Mouse (Mus musculus): ENCODE measurements at regions not wholly inside any gene's neighbourhood (a gene's known extent, or its start where the extent isn't known, plus 50 kb on each side); places are given as distances from the start of the nearest gene placed in this dataset.

DNA sequence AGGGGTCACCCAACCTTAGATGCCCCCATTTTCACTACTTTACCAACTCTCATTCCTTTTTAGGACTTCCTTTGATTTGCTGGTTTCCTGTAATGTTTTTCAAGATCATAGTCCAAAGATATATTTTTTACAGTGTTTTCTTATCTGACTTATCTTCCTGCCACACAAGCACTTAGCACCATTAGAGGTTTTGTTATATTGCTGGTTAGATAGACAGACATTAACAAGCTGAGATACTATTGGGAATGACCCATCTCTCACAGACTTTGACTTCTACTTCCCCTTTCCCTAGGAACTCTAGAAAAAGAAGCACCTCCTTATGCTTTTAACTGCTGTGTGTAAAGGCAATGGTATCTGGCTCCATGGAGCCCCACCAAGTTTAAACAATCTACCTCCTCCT lies 127.0 kb upstream of the Nova1 start:
- TF ChIP-seq CTCF (IDR thresholded peaks at IDR 0.05; ENCODE audit: insufficient read depth, low read depth, low read length): no peak
- no peak for TF ChIP-seq POLR2A (IDR thresholded peaks at IDR 0.05; ENCODE audit: insufficient read depth, low read depth, low read length)
- no peak overlapping the region for H3K4me3 ChIP-seq (ENCODE audit: insufficient read depth, low read depth, low read length)
- H3K4me1 ChIP-seq (ENCODE audit: control insufficient read depth, insufficient read depth, low read length): no peaks in the 10 kb centered on the region
- H3K27ac ChIP-seq (ENCODE audit: insufficient read depth, low read depth, low read length): no peak overlapping the region

DNA sequence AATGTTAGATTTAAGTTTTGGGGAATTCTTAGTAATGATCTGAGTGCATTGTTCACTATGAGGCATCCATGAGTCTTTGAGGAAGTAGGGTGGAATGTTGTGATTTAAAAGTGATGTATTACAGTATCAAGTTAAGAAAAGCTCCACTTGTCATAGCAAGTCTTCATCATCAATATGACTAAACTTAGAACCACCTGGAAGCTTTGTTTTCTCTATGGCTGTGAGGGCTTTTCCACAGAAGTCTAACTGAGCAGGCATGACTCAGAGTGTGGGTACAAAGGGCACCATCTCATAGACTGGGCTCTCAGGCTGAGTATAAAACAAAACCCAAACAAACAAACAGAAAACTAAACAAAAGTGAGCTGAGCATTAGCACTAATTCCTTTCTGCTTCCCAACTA lies 112.4 kb upstream of the Nova1 start:
- no peaks in the 10 kb centered on the region for H3K4me1 ChIP-seq (ENCODE audit: control insufficient read depth, insufficient read depth, low read length)
- H3K4me3 ChIP-seq (ENCODE audit: insufficient read depth, low read depth, low read length): no peak overlapping the region
- TF ChIP-seq POLR2A (IDR thresholded peaks at IDR 0.05; ENCODE audit: insufficient read depth, low read depth, low read length) (no peak), CTCF (IDR thresholded peaks at IDR 0.05; ENCODE audit: insufficient read depth, low read depth, low read length) (no peak)
- no peak overlapping the region for H3K27ac ChIP-seq (ENCODE audit: insufficient read depth, low read depth, low read length)

DNA sequence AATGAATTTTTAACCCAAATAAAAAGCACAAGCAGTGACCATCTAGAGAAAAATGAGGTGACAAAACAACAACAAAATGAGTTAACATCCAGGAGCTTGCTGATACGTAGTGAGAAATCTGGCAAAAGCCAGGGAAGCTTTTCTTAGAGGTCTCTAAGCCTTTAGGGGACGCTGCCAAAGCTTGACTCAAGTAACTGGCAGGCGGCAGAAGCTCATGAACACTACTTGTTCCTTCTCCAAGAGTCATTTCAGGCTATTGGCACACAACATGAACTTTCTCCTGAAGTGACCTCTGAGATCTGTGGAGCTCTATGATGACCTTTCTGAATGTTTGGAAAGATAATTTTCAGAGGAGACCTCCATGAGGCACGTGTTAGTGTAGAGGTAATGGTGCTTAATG lies 98.6 kb upstream of the Nova1 start:
- 78% methylated on average over 4 of the region's 4 CpGs for WGBS
- H3K4me3 ChIP-seq (ENCODE audit: insufficient read depth, low read depth, low read length): no peak overlapping the region
- H3K27ac ChIP-seq (ENCODE audit: insufficient read depth, low read depth, low read length): no peak overlapping the region
- no peaks in the 10 kb centered on the region for H3K4me1 ChIP-seq (ENCODE audit: control insufficient read depth, insufficient read depth, low read length)
- no peak for TF ChIP-seq POLR2A (IDR thresholded peaks at IDR 0.05; ENCODE audit: insufficient read depth, low read depth, low read length)
- TF ChIP-seq CTCF (IDR thresholded peaks at IDR 0.05; ENCODE audit: insufficient read depth, low read depth, low read length): no peak

DNA sequence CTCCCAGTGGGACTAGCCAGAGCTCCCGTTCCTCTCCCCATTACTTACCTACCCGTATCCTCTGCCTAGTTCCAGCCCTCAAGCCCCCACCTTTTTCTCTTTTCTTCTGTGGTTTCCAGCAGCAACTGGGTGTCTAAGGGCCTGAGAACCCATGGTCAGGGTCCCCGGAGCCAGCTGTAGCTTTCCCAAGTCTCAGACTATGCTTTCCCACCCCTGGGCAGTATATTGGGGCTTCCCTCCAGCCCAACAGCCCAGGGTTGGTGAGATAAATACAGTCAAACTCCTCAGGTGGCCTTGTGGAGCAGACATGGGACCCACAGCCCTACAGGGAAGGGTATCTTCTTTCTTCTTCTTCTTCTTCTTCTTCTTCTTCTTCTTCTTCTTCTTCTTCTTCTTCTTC lies 59.4 kb upstream of the Nova1 start:
- TF ChIP-seq CTCF (IDR thresholded peaks at IDR 0.05; ENCODE audit: insufficient read depth, low read depth, low read length): no peak
- no peak for TF ChIP-seq POLR2A (IDR thresholded peaks at IDR 0.05; ENCODE audit: insufficient read depth, low read depth, low read length)
- Histone ChIP-seq H3K4me3 (ENCODE audit: insufficient read depth, low read depth, low read length) (no peak overlapping the region), H3K27ac (ENCODE audit: insufficient read depth, low read depth, low read length) (no peak overlapping the region), H3K4me1 (ENCODE audit: control insufficient read depth, insufficient read depth, low read length) (no peaks in the 10 kb centered on the region)
- WGBS: 93% methylated on average over 3 of the region's 3 CpGs

DNA sequence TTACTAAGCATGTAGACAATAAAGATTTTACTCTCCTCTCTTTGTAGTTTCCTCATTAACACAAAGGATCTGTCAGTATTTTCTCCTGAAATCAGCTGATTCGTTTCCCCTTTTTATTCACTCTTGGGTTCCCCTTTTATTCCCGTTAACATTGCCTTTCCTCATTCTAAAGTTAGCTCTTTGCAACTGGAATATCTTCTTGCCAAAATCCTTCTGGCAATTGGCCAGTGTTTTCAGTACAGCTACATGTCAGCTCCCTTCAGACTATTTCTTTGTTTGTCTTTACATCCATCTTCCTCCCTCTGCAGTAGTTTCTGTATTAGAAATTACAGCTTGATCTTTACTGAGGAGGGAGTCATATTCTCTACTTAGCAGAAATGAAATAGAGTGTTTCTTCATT lies 51.4 kb upstream of the Nova1 start:
- 13% methylated on average over 2 of the region's 2 CpGs for WGBS

More for the DNA sequence above, 51.4 kb upstream of the Nova1 start:
- no peak overlapping the region for H3K27ac ChIP-seq (ENCODE audit: insufficient read depth, low read depth, low read length)
- no peaks in the 10 kb centered on the region for H3K4me1 ChIP-seq (ENCODE audit: control insufficient read depth, insufficient read depth, low read length)
- TF ChIP-seq CTCF (IDR thresholded peaks at IDR 0.05; ENCODE audit: insufficient read depth, low read depth, low read length) (no peak), POLR2A (IDR thresholded peaks at IDR 0.05; ENCODE audit: insufficient read depth, low read depth, low read length) (no peak)
- H3K4me3 ChIP-seq (ENCODE audit: insufficient read depth, low read depth, low read length): no peak overlapping the region
